Mouse (Mus musculus) WW6 (cell line): ENCODE data around the gene Nudt9.

Experiments used
- DNase-seq: peaks from one replicate; pipeline ENCODE4 v3.0.0-alpha.2; 2013; ENCODE audit warnings: low read depth, low spot score

Nudt9 gene

GRCm38 (mm10) chr5:104036686-104037085 is 9.4 kb upstream of the Nudt9 start:
- DNase-seq: no peak

GRCm38 (mm10) chr5:104039154-104039932 is 6.8 kb upstream of the Nudt9 start:
- no peak for DNase-seq

- DNase-seq: no peak
Observed at GRCm38 (mm10) chr5:104042906-104043305, 3.2 kb upstream of the Nudt9 start.

GRCm38 (mm10) chr5:104043704-104044103 is 2.4 kb upstream of the Nudt9 start:
- DNase-seq: no peak

- DNase-seq: no peak
Observed at GRCm38 (mm10) chr5:104047200-104048105, 1.3 kb downstream of the Nudt9 start.

GRCm38 (mm10) chr5:104048139-104048538 is 2.0 kb downstream of the Nudt9 start:
- DNase-seq: no peak

GRCm38 (mm10) chr5:104052956-104053355 is 6.8 kb downstream of the Nudt9 start:
- peak; percentile 49 for DNase-seq

- no peak for DNase-seq
Observed at GRCm38 (mm10) chr5:104054938-104055337, 8.8 kb downstream of the Nudt9 start.

- DNase-seq: no peak
Observed at GRCm38 (mm10) chr5:104055816-104056215, 9.7 kb downstream of the Nudt9 start.

GRCm38 (mm10) chr5:104056295-104056694 is 10.2 kb downstream of the Nudt9 start:
- no peak for DNase-seq

- no peak for DNase-seq
Observed at GRCm38 (mm10) chr5:104058021-104058420, 11.9 kb downstream of the Nudt9 start.

- no peak for DNase-seq
Observed at GRCm38 (mm10) chr5:104059628-104060027, 13.5 kb downstream of the Nudt9 start.

- DNase-seq: no peak
Observed at GRCm38 (mm10) chr5:104060429-104060828, 14.3 kb downstream of the Nudt9 start.

GRCm38 (mm10) chr5:104061936-104062772 is 16.0 kb downstream of the Nudt9 start:
- DNase-seq: no peak

- DNase-seq: no peak
Observed at GRCm38 (mm10) chr5:104062773-104063551, 16.9 kb downstream of the Nudt9 start.

GRCm38 (mm10) chr5:104068751-104069150 is 22.6 kb downstream of the Nudt9 start:
- no peak for DNase-seq

GRCm38 (mm10) chr5:104071048-104071447 is 24.9 kb downstream of the Nudt9 start:
- no peak for DNase-seq

- no peak for DNase-seq
Observed at GRCm38 (mm10) chr5:104072272-104072886, 26.3 kb downstream of the Nudt9 start.

GRCm38 (mm10) chr5:104073602-104074001 is 27.5 kb downstream of the Nudt9 start:
- no peak for DNase-seq

- DNase-seq: peak; percentile 36
Observed at GRCm38 (mm10) chr5:104074388-104074787, 28.3 kb downstream of the Nudt9 start.
